ENCODE assay signal across 25 mouse cellular contexts in genomic region chr15:96551107-96551506, GRCm38 (mm10).
"Had no signal": no experiment of that assay in that cellular context is flagged by ENCODE, and none has a peak within 500 bp of the region (broad histone marks: within the 10 kb centered on the region; RNA-seq: fewer than 3 reads in every experiment).

No protein-coding gene starts in this region.

- H3K36me3 ChIP-seq: heart, embryonic 10.5 days; heart, embryonic 13.5 days; heart, embryonic 15.5 days; hindbrain, embryonic 10.5 days; hindbrain, embryonic 12.5 days; intestine, embryonic 15.5 days; limb, embryonic 10.5 days; limb, embryonic 12.5 days; liver, embryonic 13.5 days had no signal

- DNase-seq: gastrocnemius, adult 2 months; gastrocnemius, postnatal 10 days; gastrocnemius, postnatal 25 days; heart, adult 2 months; heart, postnatal 14 days; heart, postnatal 4 days; kidney, adult 18-20 months; kidney, adult 8-10 months; kidney, postnatal 10 days; kidney, postnatal 25 days; kidney, postnatal 4 days; liver; liver, embryonic 13.5 days had no signal

- H3K4me1 ChIP-seq: intestine, embryonic 15.5 days; liver, embryonic 13.5 days had no signal

- H3K4me3 ChIP-seq: gastrocnemius, adult 2 months; heart, adult 2 months; heart, embryonic 10.5 days; heart, embryonic 13.5 days; heart, embryonic 15.5 days; hindbrain, embryonic 10.5 days; hindbrain, embryonic 12.5 days; intestine, embryonic 15.5 days; layer of hippocampus, adult 2 months; left cerebral cortex, adult 2 months; limb, embryonic 10.5 days; limb, embryonic 12.5 days; liver, embryonic 13.5 days had no signal

- H3K9ac ChIP-seq: heart, embryonic 13.5 days; heart, embryonic 15.5 days; hindbrain, embryonic 12.5 days; hindbrain, embryonic 14.5 days; intestine, embryonic 15.5 days; limb, embryonic 12.5 days; liver, embryonic 13.5 days had no signal

- H3K4me2 ChIP-seq: heart, embryonic 13.5 days; heart, embryonic 15.5 days; hindbrain, embryonic 12.5 days; hindbrain, embryonic 14.5 days; intestine, embryonic 15.5 days; limb, embryonic 12.5 days; liver, embryonic 11.5 days; liver, embryonic 13.5 days had no signal

- H3K27me3 ChIP-seq: heart, embryonic 13.5 days; heart, embryonic 15.5 days; hindbrain, embryonic 12.5 days; intestine, embryonic 15.5 days; limb, embryonic 12.5 days; liver, embryonic 13.5 days had no signal

- H3K9me3 ChIP-seq: heart, embryonic 10.5 days; heart, embryonic 13.5 days; heart, embryonic 15.5 days; hindbrain, embryonic 10.5 days; hindbrain, embryonic 12.5 days; intestine, embryonic 15.5 days; limb, embryonic 10.5 days; limb, embryonic 12.5 days; liver, embryonic 13.5 days had no signal

- H3K27ac ChIP-seq: gastrocnemius, adult 2 months; heart, adult 2 months; heart, embryonic 10.5 days; heart, embryonic 13.5 days; heart, embryonic 15.5 days; hindbrain, embryonic 10.5 days; hindbrain, embryonic 12.5 days; hindbrain, embryonic 14.5 days; intestine, embryonic 15.5 days; layer of hippocampus, adult 2 months; left cerebral cortex, adult 2 months; limb, embryonic 10.5 days; limb, embryonic 12.5 days; liver, embryonic 13.5 days had no signal
